Mouse (Mus musculus) intestine, embryonic 14.5 days (tissue): ENCODE results near the gene Elovl2. TPM values are rescaled to one million over a fixed set of nuclear protein-coding genes. Genes with fewer than 3 reads are reported as not detected.

ENCODE experiments used
- ATAC-seq: fragments of 200-750 bp; cut with Nextera tagmentation; replicated peaks from 2 replicates; pipeline ENCODE4 v1.8.0; 2017; ENCODE audit warnings: low read depth, moderate number of reproducible peaks, moderate TSS enrichment, moderate library complexity; ENCODE audit not compliant: low FRiP score, low TSS enrichment
- DNase-seq: peaks from one replicate; pipeline ENCODE4 v3.0.0-alpha.2; 2018; ENCODE audit warnings: low spot score
- H3K27ac ChIP-seq: fragments of 300-500 bp; sonication (generic); 2 replicates; pipeline ENCODE4 v1.5.1; 2014; ENCODE audit warnings: low read depth, mild to moderate bottlenecking, control low read depth
- H3K27me3 ChIP-seq: fragments of 300-500 bp; sonication (generic); replicated peaks from 2 replicates; pipeline ENCODE4 v1.6.1; 2014; ENCODE audit warnings: low read length, control low read depth; ENCODE audit not compliant: control insufficient read depth, insufficient read depth
- H3K36me3 ChIP-seq: fragments of 300-500 bp; sonication (generic); 2 replicates; pipeline ENCODE4 v1.6.1; 2014; ENCODE audit warnings: low read length, control low read depth; ENCODE audit not compliant: control insufficient read depth, insufficient read depth
- H3K4me1 ChIP-seq: fragments of 300-500 bp; sonication (generic); replicated peaks from 2 replicates; pipeline ENCODE4 v1.6.1; 2014; ENCODE audit warnings: low read length, control low read depth, mixed read lengths; ENCODE audit not compliant: control insufficient read depth, insufficient read depth
- H3K4me2 ChIP-seq: fragments of 300-500 bp; sonication (generic); 2 replicates; pipeline ENCODE4 v1.6.1; 2014; ENCODE audit warnings: low read length
- H3K4me3 ChIP-seq: fragments of 300-500 bp; sonication (generic); 2 replicates; pipeline ENCODE4 v1.5.1; 2014; ENCODE audit warnings: low read depth, low read length, control low read depth, mixed read lengths
- H3K9ac ChIP-seq: fragments of 300-500 bp; sonication (generic); 2 replicates; pipeline ENCODE4 v1.6.1; 2014; ENCODE audit warnings: mild to moderate bottlenecking, low read length
- H3K9me3 ChIP-seq: fragments of 300-500 bp; sonication (generic); 2 replicates; pipeline ENCODE4 v1.6.1; 2016; ENCODE audit warnings: low read length, control low read depth; ENCODE audit not compliant: control insufficient read depth
- WGBS: fragments of 180-500 bp; shearing (Covaris S2); extraction: QIAGEN DNeasy Blood & Tissue Kit; methylation state at CpG from one replicate; pipeline ENCODE4 v1.1.7; 2014; 5-methylcytosine and 5-hydroxymethylcytosine counted together
- polyA plus RNA-seq: library from polyadenylated mRNA; unstranded; fragments of >200 nt; fragmentation: Nextera tagmentation; extraction: Ambion mirVana; gene quantifications from 2 replicates; pipeline ENCODE4 v1.2.1, GENCODE M21; 2014

Elovl2 gene
- polyA plus RNA-seq, 1 experiment from 2014 or later: 9.3 TPM

- ATAC-seq: no peak
- DNase-seq: no peak
- no peaks in the 10 kb centered on the region for H3K9me3 ChIP-seq
- H3K27ac ChIP-seq: no peak overlapping the region
- H3K36me3 ChIP-seq: no peaks in the 10 kb centered on the region
- no peak overlapping the region for H3K4me2 ChIP-seq
- no peaks in the 10 kb centered on the region for H3K4me1 ChIP-seq
- H3K4me3 ChIP-seq: no peak overlapping the region
- no peak overlapping the region for H3K9ac ChIP-seq
- WGBS: 84% methylated on average over 5 of the region's 5 CpGs
- H3K27me3 ChIP-seq: no peaks in the 10 kb centered on the region
These were observed 7.9 kb upstream of the Elovl2 start for GRCm38 (mm10) chr13:41228060-41228459.

GRCm38 (mm10) chr13:41226513-41226912, 6.3 kb upstream of the Elovl2 start:
- H3K4me3 ChIP-seq: no peak overlapping the region
- ATAC-seq: no peak
- no peaks in the 10 kb centered on the region for H3K4me1 ChIP-seq
- WGBS: 65% methylated on average over 5 of the region's 5 CpGs
- no peak overlapping the region for H3K9ac ChIP-seq
- no peaks in the 10 kb centered on the region for H3K27me3 ChIP-seq
- H3K4me2 ChIP-seq: no peak overlapping the region
- no peak for DNase-seq
- no peak overlapping the region for H3K27ac ChIP-seq
- H3K36me3 ChIP-seq: no peaks in the 10 kb centered on the region
- H3K9me3 ChIP-seq: peaks cover 3% of the 10 kb centered on the region; the same call in 1 of the 2 replicates

GRCm38 (mm10) chr13:41219687-41220303, 410 bp downstream of the Elovl2 start:
- Histone ChIP-seq H3K4me2 (peak overlapping the region; percentile 59), H3K9ac (peak overlapping the region; percentile 58), H3K36me3 (no peaks in the 10 kb centered on the region), H3K9me3 (peaks cover 13% of the 10 kb centered on the region; the same call in 1 of the 2 replicates), H3K4me3 (peak overlapping the region; percentile 58), H3K27me3 (no peaks in the 10 kb centered on the region), H3K4me1 (0 out of 2 replicates have a peak, but pooled peaks cover 3% of the 10 kb centered on the region), H3K27ac (no peak overlapping the region)
- ATAC-seq (peak; percentile 12), DNase-seq (peak; percentile 82)
- WGBS: 4% methylated on average over 36 of the region's 39 CpGs

DNA sequence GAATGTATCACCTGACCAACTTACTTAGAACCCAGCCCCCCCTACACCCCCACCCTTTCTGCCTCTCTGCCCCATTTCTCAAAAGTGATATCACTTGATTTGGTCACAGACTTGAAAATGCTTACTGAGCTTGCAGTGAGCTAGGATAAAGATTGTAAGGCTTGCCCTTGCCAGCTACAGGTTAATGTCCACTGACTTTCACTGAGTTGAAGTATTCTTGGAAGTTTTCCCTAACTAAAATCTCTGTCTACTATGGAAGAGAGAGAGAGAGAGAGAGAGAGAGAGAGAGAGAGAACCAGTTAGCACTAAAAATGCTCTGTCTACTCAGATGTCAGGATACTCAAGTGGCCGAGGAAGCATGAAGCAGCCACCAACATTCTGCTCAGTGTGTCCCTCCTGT, 1.1 kb downstream of the Elovl2 start:
- WGBS: 57% methylated on average over 1 of the region's 1 CpGs
- 0 out of 2 replicates have a peak, but pooled peaks cover 3% of the 10 kb centered on the region for H3K4me1 ChIP-seq
- H3K9me3 ChIP-seq: peaks cover 13% of the 10 kb centered on the region; the same call in 1 of the 2 replicates
- no peak overlapping the region for H3K27ac ChIP-seq
- no peak overlapping the region for H3K9ac ChIP-seq
- H3K27me3 ChIP-seq: no peaks in the 10 kb centered on the region
- no peak for ATAC-seq
- DNase-seq: no peak
- H3K4me2 ChIP-seq: no peak overlapping the region
- no peaks in the 10 kb centered on the region for H3K36me3 ChIP-seq
- H3K4me3 ChIP-seq: no peak overlapping the region

GRCm38 (mm10) chr13:41216236-41216635, 4.0 kb downstream of the Elovl2 start:
- DNase-seq (no peak), ATAC-seq (no peak)
- Histone ChIP-seq H3K27ac (no peak overlapping the region), H3K9me3 (peaks cover 8% of the 10 kb centered on the region; the same call in 1 of the 2 replicates), H3K9ac (no peak overlapping the region), H3K27me3 (no peaks in the 10 kb centered on the region), H3K4me2 (no peak overlapping the region), H3K36me3 (no peaks in the 10 kb centered on the region), H3K4me1 (peaks cover 12% of the 10 kb centered on the region), H3K4me3 (no peak overlapping the region)
- WGBS: 86% methylated on average over 3 of the region's 3 CpGs

- H3K4me1 ChIP-seq: peaks cover 12% of the 10 kb centered on the region
- ATAC-seq: no peak
- no peaks in the 10 kb centered on the region for H3K36me3 ChIP-seq
- DNase-seq: no peak
- 69% methylated on average over 6 of the region's 6 CpGs for WGBS
- H3K9me3 ChIP-seq: peaks cover 2% of the 10 kb centered on the region; the same call in 1 of the 2 replicates
- H3K27me3 ChIP-seq: no peaks in the 10 kb centered on the region
- no peak overlapping the region for H3K27ac ChIP-seq
- no peak overlapping the region for H3K4me2 ChIP-seq
- H3K9ac ChIP-seq: no peak overlapping the region
- no peak overlapping the region for H3K4me3 ChIP-seq
These were observed 4.5 kb downstream of the Elovl2 start for GRCm38 (mm10) chr13:41215669-41216068.

DNA sequence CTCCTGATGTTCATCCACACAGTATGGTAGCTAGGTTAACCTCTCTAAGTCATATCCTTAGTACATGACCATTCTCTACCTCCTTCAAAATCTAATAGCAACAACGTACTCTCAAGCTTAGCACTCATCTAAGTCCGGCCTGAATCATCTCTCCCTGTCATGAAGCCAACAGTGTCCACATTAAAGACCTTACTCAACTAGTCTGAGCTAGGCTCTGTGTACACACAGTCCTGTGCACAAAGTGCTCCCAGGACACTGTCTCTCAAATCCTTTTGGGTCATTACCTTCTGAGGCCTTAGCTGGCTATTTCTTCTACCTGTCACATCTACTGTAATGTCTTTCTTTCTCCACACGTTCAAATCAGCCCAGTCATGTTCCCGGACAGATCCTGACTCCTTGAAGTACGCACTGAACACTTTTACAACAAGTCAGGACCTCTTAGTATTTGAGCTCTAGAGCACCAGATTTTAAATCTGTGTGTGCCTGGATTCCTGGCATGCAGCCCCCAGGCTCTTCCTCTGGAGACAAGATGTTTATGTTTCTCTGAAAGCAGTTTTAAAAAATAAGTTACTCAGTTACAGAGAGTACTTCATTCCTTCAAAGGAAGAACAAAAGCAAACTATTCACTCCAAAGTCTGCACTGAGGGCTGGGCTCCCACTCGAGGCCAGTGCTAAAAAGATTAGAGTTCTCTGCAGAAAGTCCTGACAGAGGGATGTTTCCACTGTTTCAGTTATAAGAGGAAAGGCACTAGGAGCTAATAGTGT, 7.5 kb downstream of the Elovl2 start:
- no peak for DNase-seq
- no peak overlapping the region for H3K4me2 ChIP-seq
- H3K4me1 ChIP-seq: peaks cover 9% of the 10 kb centered on the region
- WGBS: 42% methylated on average over 6 of the region's 6 CpGs
- no peaks in the 10 kb centered on the region for H3K9me3 ChIP-seq
- peak overlapping the region; percentile 9; the same call in 1 of the 2 replicates for H3K27ac ChIP-seq
- no peaks in the 10 kb centered on the region for H3K36me3 ChIP-seq
- no peak overlapping the region for H3K4me3 ChIP-seq
- no peaks in the 10 kb centered on the region for H3K27me3 ChIP-seq
- ATAC-seq: no peak
- no peak overlapping the region for H3K9ac ChIP-seq

DNA sequence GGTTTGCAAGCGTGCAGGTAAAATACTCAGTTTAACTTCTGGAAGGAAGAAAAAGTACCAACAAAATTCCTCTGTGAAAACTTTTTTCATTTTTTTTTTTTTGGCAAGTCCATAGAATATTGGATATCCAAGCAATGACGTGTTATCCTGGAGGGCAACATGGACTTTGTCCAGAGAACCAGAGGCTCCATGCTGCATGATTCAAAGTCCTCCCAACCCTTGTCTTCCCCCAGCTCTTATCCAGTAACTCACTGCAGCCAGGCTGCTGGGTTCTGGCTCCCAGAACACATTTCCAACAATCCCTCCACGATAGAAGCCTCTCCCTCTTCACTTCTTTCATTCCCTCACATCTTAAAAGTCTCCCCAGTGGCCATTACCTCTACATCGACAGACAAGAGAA, 8.9 kb downstream of the Elovl2 start:
- peaks cover 9% of the 10 kb centered on the region for H3K4me1 ChIP-seq
- no peak for ATAC-seq
- H3K27ac ChIP-seq: no peak overlapping the region
- WGBS: 80% methylated on average over 4 of the region's 4 CpGs
- H3K36me3 ChIP-seq: no peaks in the 10 kb centered on the region
- no peak overlapping the region for H3K4me2 ChIP-seq
- no peaks in the 10 kb centered on the region for H3K27me3 ChIP-seq
- no peak overlapping the region for H3K9ac ChIP-seq
- no peaks in the 10 kb centered on the region for H3K9me3 ChIP-seq
- no peak for DNase-seq
- no peak overlapping the region for H3K4me3 ChIP-seq
